Mouse (Mus musculus) right cerebral cortex, postnatal 36 days (tissue): ENCODE measurements around the gene Gid4.
A peak's percentile ranks its signal among the peaks of the same experiment; 100 is the strongest.

Experiments
- DNase-seq, 2 experiments: peaks; one replicate each; pipeline ENCODE4 v3.0.0; 2022; ENCODE audit warnings: low spot score in 2 of 2, mixed read lengths in 1 of 2

Gene Gid4

GRCm38 (mm10) chr11:60416963-60417716, at the start of gene Gid4:
Gene Gid4, plus strand, starts transcription at chr11:60417145.
- DNase-seq = peak; percentile 98 to 99

GRCm38 (mm10) chr11:60367256-60367655, 49.7 kb upstream of the Gid4 start:
- no peak for DNase-seq

GRCm38 (mm10) chr11:60368909-60369308, 48.0 kb upstream of the Gid4 start:
- no peak for DNase-seq

GRCm38 (mm10) chr11:60369448-60369847, 47.5 kb upstream of the Gid4 start:
- DNase-seq = no peak

GRCm38 (mm10) chr11:60370431-60370830, 46.5 kb upstream of the Gid4 start:
- DNase-seq = no peak

- DNase-seq = no peak
Observed at GRCm38 (mm10) chr11:60374481-60374880, 42.5 kb upstream of the Gid4 start.

GRCm38 (mm10) chr11:60383518-60383917, 33.4 kb upstream of the Gid4 start:
- no peak for DNase-seq

GRCm38 (mm10) chr11:60384762-60385421, 32.1 kb upstream of the Gid4 start:
- peak; percentile 77 to 84 for DNase-seq

GRCm38 (mm10) chr11:60385946-60386345, 31.0 kb upstream of the Gid4 start:
- DNase-seq = no peak

- DNase-seq = no peak
Observed at GRCm38 (mm10) chr11:60387944-60388343, 29.0 kb upstream of the Gid4 start.

- DNase-seq = peak in 1 of 2 experiments; percentile 6
Observed at GRCm38 (mm10) chr11:60391346-60391745, 25.6 kb upstream of the Gid4 start.

- DNase-seq = no peak
Observed at GRCm38 (mm10) chr11:60396546-60396945, 20.4 kb upstream of the Gid4 start.

- peak; percentile 52 to 69 for DNase-seq
Observed at GRCm38 (mm10) chr11:60397172-60397571, 19.8 kb upstream of the Gid4 start.

- DNase-seq = no peak
Observed at GRCm38 (mm10) chr11:60406606-60407005, 10.3 kb upstream of the Gid4 start.

GRCm38 (mm10) chr11:60412173-60412572, 4.8 kb upstream of the Gid4 start:
- peak; percentile 20 to 24 for DNase-seq

- no peak for DNase-seq
Observed at GRCm38 (mm10) chr11:60412921-60413320, 4.0 kb upstream of the Gid4 start.

GRCm38 (mm10) chr11:60416590-60416962, 369 bp upstream of the Gid4 start:
- DNase-seq = no peak

GRCm38 (mm10) chr11:60417717-60418472, 950 bp downstream of the Gid4 start, which contains the start of gene Atpaf2:
Gene Atpaf2, minus strand, starts transcription at chr11:60418457.
- DNase-seq = peak in 1 of 2 experiments; percentile 16

- no peak for DNase-seq
Observed at GRCm38 (mm10) chr11:60418473-60418803, 1.5 kb downstream of the Gid4 start.

GRCm38 (mm10) chr11:60422046-60422668, 5.2 kb downstream of the Gid4 start:
- DNase-seq = no peak

- DNase-seq = no peak
Observed at GRCm38 (mm10) chr11:60423006-60423405, 6.1 kb downstream of the Gid4 start.

GRCm38 (mm10) chr11:60426417-60426816, 9.5 kb downstream of the Gid4 start:
- no peak for DNase-seq
